Mouse (Mus musculus) E14TG2a.4 (cell line): ENCODE measurements around the gene Comtd1.

Experiments
- H3K27me3 ChIP-seq: 2 replicates; pipeline ENCODE4 v1.6.1; 2014; ENCODE audit warnings: low read length, control low read depth; ENCODE audit not compliant: insufficient read depth
- H3K36me3 ChIP-seq: 2 replicates; pipeline ENCODE4 v1.6.1; 2014; ENCODE audit warnings: low read length, control low read depth; ENCODE audit not compliant: insufficient read depth
- H3K4me1 ChIP-seq: replicated peaks from 2 replicates; pipeline ENCODE4 v1.6.1; 2014; ENCODE audit warnings: low read depth, low read length, control low read depth
- H3K4me3 ChIP-seq: replicated peaks from 2 replicates; pipeline ENCODE4 v1.5.1; 2014; ENCODE audit warnings: mild to moderate bottlenecking, low read length
- H3K9me3 ChIP-seq: 2 replicates; pipeline ENCODE4 v1.6.1; 2014; ENCODE audit warnings: low read length, control low read depth
- CTCF ChIP-seq: conservative IDR thresholded peaks from 2 replicates; pipeline ENCODE4 v1.5.1; 2014; ENCODE audit warnings: low read length
- NANOG ChIP-seq: IDR thresholded peaks from 2 replicates; pipeline ENCODE4 v1.6.1; 2014; ENCODE audit warnings: borderline replicate concordance, low read length, mixed read lengths
- POU5F1 ChIP-seq: IDR thresholded peaks from 2 replicates; pipeline ENCODE4 v1.6.1; 2014; ENCODE audit warnings: low read length, borderline replicate concordance

Gene Comtd1

GRCm38 (mm10) chr14:21853456-21854109, 4.8 kb upstream of the Comtd1 start:
- peaks cover 18% of the 10 kb centered on the region for H3K27me3 ChIP-seq
- no peaks in the 10 kb centered on the region for H3K9me3 ChIP-seq
- H3K36me3 ChIP-seq, result no peaks in the 10 kb centered on the region
- peak overlapping the region; percentile 35; the same call in 1 of the 2 replicates for H3K4me3 ChIP-seq
- peak; percentile 40 for TF ChIP-seq CTCF
- no peak for TF ChIP-seq POU5F1
- H3K4me1 ChIP-seq, result peaks cover 69% of the 10 kb centered on the region

GRCm38 (mm10) chr14:21851996-21852791, 3.4 kb upstream of the Comtd1 start:
- Histone ChIP-seq H3K4me3 (no peak overlapping the region), H3K4me1 (peaks cover 64% of the 10 kb centered on the region), H3K9me3 (no peaks in the 10 kb centered on the region), H3K36me3 (no peaks in the 10 kb centered on the region), H3K27me3 (peaks cover 13% of the 10 kb centered on the region)
- TF ChIP-seq CTCF (no peak), POU5F1 (no peak), NANOG (no peak)

GRCm38 (mm10) chr14:21850419-21851127, 1.8 kb upstream of the Comtd1 start:
- no peak for TF ChIP-seq NANOG
- TF ChIP-seq POU5F1, result no peak
- no peak for TF ChIP-seq CTCF
- Histone ChIP-seq H3K4me1 (peaks cover 69% of the 10 kb centered on the region), H3K4me3 (peak overlapping the region; percentile 66), H3K9me3 (no peaks in the 10 kb centered on the region), H3K36me3 (peaks cover 16% of the 10 kb centered on the region), H3K27me3 (peaks cover 11% of the 10 kb centered on the region)

- Histone ChIP-seq H3K4me1 (peaks cover 66% of the 10 kb centered on the region), H3K4me3 (peak overlapping the region; percentile 96), H3K27me3 (peaks cover 11% of the 10 kb centered on the region), H3K9me3 (no peaks in the 10 kb centered on the region), H3K36me3 (peaks cover 24% of the 10 kb centered on the region)
- no peak for TF ChIP-seq CTCF
Measured at GRCm38 (mm10) chr14:21849524-21850418, 994 bp upstream of the Comtd1 start.

- H3K9me3 ChIP-seq, result no peaks in the 10 kb centered on the region
- TF ChIP-seq NANOG (no peak), POU5F1 (no peak), CTCF (no peak)
- H3K4me3 ChIP-seq, result peak overlapping the region; percentile 96
- peaks cover 45% of the 10 kb centered on the region for H3K36me3 ChIP-seq
- H3K27me3 ChIP-seq, result peaks cover 11% of the 10 kb centered on the region
- peaks cover 75% of the 10 kb centered on the region for H3K4me1 ChIP-seq
Measured at GRCm38 (mm10) chr14:21847381-21848165, 1.2 kb downstream of the Comtd1 start.

GRCm38 (mm10) chr14:21846827-21847380, 1.9 kb downstream of the Comtd1 start:
- Histone ChIP-seq H3K4me1 (peaks cover 75% of the 10 kb centered on the region), H3K4me3 (peak overlapping the region; percentile 51), H3K27me3 (peaks cover 7% of the 10 kb centered on the region), H3K36me3 (peaks cover 52% of the 10 kb centered on the region), H3K9me3 (no peaks in the 10 kb centered on the region)
- no peak for TF ChIP-seq POU5F1
- no peak for TF ChIP-seq CTCF
- TF ChIP-seq NANOG, result no peak

DNA sequence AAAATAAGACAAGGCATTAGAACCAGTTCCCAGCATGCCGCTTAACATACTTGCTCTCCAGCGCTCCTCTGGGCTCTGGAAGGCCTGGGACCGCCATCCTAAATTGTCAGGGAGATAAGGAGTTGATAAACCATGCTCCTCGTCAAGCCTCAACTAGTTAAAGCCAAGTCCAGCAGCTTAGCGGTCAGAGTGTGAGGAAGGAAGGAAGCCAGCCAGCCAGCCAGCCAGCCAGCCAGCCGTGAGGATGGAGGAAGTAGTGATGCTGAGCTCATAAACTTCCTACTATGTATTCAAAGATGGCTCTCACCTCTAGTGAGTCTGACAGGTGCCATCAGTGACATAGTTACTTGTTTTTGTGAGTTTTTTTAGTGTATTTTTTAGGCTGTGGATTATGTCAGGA, 5.5 kb downstream of the Comtd1 start:
- peak overlapping the region; percentile 20; the same call in 1 of the 2 replicates for H3K4me3 ChIP-seq
- H3K4me1 ChIP-seq, result peaks cover 67% of the 10 kb centered on the region
- H3K27me3 ChIP-seq, result no peaks in the 10 kb centered on the region
- no peaks in the 10 kb centered on the region for H3K9me3 ChIP-seq
- TF ChIP-seq CTCF (no peak), POU5F1 (no peak), NANOG (no peak)
- peaks cover 87% of the 10 kb centered on the region for H3K36me3 ChIP-seq
